Mouse (Mus musculus) CD4-positive, CD25-positive, alpha-beta regulatory T cell, adult 2 months (primary cell): ENCODE results near the gene Atp8a2.

ENCODE experiments used
- DNase-seq: peaks from one replicate; pipeline ENCODE4 v3.0.0-alpha.2; 2012; ENCODE audit warnings: low read depth, low spot score

Gene Atp8a2

GRCm38 (mm10) chr14:59919865-59920264, 277.1 kb downstream of the Atp8a2 start:
- DNase-seq, result no peak

- no peak for DNase-seq
Observed at GRCm38 (mm10) chr14:59903484-59904130, 293.4 kb downstream of the Atp8a2 start.

GRCm38 (mm10) chr14:59893971-59894370, 303.0 kb downstream of the Atp8a2 start:
- no peak for DNase-seq

GRCm38 (mm10) chr14:59892084-59892483, 304.9 kb downstream of the Atp8a2 start:
- DNase-seq, result no peak

GRCm38 (mm10) chr14:59891491-59891890, 305.5 kb downstream of the Atp8a2 start:
- DNase-seq, result no peak

GRCm38 (mm10) chr14:59890818-59891217, 306.2 kb downstream of the Atp8a2 start:
- no peak for DNase-seq

- no peak for DNase-seq
Observed at GRCm38 (mm10) chr14:59890107-59890506, 306.9 kb downstream of the Atp8a2 start.

- DNase-seq, result no peak
Observed at GRCm38 (mm10) chr14:59888446-59888845, 308.5 kb downstream of the Atp8a2 start.

GRCm38 (mm10) chr14:59888046-59888445, 308.9 kb downstream of the Atp8a2 start:
- DNase-seq, result no peak

GRCm38 (mm10) chr14:59887061-59887861, 309.7 kb downstream of the Atp8a2 start:
- DNase-seq, result no peak

- DNase-seq, result no peak
Observed at GRCm38 (mm10) chr14:59883517-59884069, 313.4 kb downstream of the Atp8a2 start.

- no peak for DNase-seq
Observed at GRCm38 (mm10) chr14:59880829-59881228, 316.1 kb downstream of the Atp8a2 start.

- no peak for DNase-seq
Observed at GRCm38 (mm10) chr14:59878248-59878647, 318.7 kb downstream of the Atp8a2 start.

- no peak for DNase-seq
Observed at GRCm38 (mm10) chr14:59876525-59876924, 320.5 kb downstream of the Atp8a2 start.

GRCm38 (mm10) chr14:59868369-59868768, 328.6 kb downstream of the Atp8a2 start:
- no peak for DNase-seq

GRCm38 (mm10) chr14:59867749-59868148, 329.2 kb downstream of the Atp8a2 start:
- DNase-seq, result no peak

- no peak for DNase-seq
Observed at GRCm38 (mm10) chr14:59866001-59866400, 331.0 kb downstream of the Atp8a2 start.

- DNase-seq, result no peak
Observed at GRCm38 (mm10) chr14:59862351-59862750, 334.6 kb downstream of the Atp8a2 start.

GRCm38 (mm10) chr14:59859830-59860229, 337.1 kb downstream of the Atp8a2 start:
- no peak for DNase-seq

- no peak for DNase-seq
Observed at GRCm38 (mm10) chr14:59858501-59859225, 338.3 kb downstream of the Atp8a2 start.

- no peak for DNase-seq
Observed at GRCm38 (mm10) chr14:59853139-59853538, 343.8 kb downstream of the Atp8a2 start.
